Mouse (Mus musculus): ENCODE data around the gene Meis1. TPM values are rescaled to one million over a fixed set of nuclear protein-coding genes. Genes with fewer than 3 reads are reported as not detected.

The Meis1 gene
- total RNA-seq, 4 experiments from 2014 or later, result 2.2 to 3.0 (median 2.6) TPM

DNA sequence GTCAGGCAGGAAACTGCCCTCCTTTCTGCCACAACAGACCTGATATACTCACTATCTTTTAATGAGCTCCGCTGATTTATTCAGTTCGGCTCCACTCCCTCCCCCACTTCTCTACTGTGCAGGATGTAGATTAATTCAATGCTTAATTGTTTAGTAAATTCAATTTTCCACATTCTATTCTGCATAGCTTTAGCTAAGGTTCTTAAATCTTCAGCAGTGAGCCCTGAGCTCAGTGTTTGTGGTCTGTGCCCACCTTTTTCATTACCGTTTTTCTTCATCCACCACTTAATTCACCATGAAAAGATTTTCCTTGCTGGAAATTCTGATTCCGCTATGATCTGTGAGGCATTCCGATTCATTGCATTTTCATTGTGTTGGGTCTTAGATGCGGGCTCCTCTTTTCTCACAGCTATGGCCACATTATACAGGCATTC, 28.5 kb downstream of the Meis1 start:
- DNase-seq (ENCODE audit: low spot score in 2 of 2), result no peak

DNA sequence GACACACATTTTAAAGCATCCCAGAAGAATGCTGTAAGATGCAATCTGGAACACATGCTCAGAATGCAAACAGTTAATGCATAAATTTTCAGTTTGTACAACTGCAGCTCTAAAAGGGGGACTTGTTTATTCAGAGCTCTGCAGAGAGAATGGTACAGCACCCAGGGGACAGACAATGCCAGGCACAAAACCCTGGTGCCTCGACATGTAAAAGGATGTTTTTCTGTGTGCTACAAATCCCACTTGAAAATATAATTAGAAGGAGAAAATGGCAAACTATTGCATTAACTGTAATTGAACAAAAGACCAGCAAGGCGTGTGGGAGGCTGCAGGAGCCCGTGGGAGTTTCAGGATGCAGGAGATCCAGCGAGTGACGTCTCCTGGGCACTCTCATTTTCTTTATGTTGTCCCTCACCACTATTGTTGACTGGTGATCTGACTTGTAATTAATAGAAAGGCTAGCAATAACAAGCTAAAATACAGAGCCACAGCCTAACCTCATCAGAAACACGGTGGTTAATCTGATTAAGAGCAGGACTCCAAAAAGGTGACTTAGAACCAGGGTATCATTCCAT, 29.0 kb downstream of the Meis1 start:
- DNase-seq (ENCODE audit: low spot score in 2 of 2), result no peak

DNA sequence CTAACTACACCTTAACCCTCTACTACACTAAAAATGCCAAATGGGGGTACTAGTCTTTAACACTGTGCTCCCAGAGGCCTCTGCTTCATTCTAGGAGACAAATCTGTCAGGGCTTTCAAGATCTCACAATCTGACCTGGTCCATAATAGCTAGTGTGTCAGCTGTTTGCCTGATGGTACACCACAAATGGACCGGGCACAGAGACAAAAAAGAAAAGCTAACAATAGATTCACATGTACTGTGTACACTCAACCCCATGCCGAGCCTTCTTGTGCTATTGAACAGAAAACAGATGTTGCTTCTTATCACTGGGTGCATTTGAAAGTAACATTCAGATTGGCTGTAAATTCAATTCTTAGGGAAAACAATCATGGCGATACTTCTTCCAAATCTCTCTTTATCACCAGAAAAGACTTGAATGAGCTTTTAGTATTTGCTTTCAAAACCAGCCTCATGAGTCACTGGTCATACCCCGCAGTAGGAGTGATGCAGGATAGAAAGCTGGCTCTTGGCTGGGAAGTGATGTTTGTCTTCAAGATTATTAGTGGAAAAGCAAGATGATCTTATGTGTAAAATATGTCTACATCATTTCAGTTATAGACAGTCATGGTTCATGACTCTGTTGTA, 30.0 kb downstream of the Meis1 start:
- DNase-seq (ENCODE audit: low spot score in 2 of 2), result no peak

DNA sequence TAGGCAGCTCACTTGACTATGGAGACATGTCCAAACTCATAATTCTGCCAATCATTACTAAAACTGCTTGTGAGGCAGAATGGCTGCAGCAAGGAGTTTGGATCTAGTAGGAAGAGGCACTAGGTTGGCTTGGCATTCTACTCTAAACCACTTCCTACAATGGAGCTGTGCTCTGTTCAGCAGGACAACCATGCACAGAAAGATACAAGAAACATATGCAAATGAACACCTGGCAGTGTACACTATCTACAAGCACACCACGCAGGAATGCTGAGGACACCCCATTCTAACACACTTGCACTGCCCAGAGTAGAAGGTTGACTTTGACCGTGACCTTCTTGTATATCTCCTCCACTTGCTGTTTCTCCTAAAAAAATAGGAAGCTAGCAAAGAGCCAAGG, 35.0 kb downstream of the Meis1 start:
- DNase-seq (ENCODE audit: low spot score in 2 of 2), result no peak

DNA sequence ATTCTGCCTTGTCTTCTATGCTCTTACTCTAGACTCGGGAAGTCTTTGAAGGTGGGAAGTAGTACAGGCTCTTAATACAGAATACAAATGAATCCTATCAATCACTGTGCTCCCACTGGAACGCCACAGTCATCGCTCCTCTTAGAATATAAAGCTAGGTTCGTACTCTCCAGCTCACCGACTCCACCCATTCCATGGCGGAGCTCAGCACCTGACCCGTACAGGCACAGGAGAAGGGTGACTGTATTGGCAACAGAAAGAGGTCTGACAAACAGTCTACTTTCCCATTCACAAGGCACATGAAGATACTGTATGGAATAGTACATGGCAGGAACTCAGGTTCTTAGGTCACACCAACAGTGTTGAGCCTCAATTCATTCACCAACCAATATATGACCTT, 35.5 kb downstream of the Meis1 start:
- DNase-seq (ENCODE audit: low spot score in 2 of 2), result no peak

DNA sequence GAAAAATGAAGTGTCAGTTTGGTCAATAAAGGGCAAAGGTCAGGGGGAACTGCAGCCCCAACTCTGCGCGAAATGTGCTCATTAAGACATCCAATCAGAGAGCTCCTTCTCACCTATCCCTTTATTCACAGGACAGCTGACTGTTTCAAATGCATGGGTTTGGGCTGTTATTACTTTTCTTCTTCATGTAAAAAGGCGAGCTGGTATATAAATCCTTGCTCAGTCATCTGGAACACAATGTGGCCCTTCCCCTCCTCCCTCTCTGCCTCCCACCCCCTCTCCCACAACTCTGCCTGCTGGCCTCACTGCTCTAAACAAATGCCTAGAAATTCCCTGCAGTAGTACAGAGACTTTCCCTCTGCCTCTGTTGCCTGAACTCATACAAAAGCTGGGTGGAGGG, 36.5 kb downstream of the Meis1 start:
- no peak for DNase-seq (ENCODE audit: low spot score in 2 of 2)

DNA sequence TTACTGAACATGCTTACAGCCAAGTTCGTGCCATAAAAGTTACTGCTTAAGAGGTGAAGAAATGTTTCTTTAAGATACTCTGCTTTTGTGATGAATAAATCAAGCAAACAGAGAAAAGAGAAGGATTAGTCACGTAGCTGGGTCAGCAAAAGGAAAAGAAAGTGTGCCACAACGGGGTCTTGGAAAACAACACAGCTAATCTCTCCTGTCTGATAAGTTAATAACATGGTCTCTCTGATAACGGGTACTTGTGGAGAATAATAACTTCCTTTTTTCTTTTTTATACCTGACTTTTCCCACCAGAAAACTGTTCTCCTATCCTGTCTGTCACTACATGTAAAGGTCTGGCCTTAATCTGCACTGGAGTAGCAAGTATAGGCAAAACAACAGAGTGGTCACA, 37.4 kb downstream of the Meis1 start:
- no peak for DNase-seq (ENCODE audit: low spot score in 2 of 2)

DNA sequence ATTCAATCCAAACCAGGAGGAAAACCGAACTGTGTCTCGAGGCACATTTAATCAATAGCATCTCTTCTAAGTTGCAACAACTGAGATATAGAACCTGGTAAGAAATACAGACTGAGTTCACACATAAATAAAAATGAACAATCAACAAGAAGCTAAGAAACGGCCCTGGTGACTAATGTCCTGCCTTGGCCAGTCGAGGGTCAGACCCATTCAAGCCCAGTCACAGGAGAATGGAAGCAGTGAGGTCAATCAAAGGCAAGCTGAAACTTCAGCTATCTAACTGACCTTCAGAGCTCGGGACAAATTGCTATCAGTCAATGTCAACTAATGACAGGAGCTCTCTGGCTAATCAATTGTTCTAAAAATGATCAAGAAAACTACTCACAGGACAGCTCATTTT, 38.2 kb downstream of the Meis1 start:
- no peak for DNase-seq (ENCODE audit: low spot score in 2 of 2)

DNA sequence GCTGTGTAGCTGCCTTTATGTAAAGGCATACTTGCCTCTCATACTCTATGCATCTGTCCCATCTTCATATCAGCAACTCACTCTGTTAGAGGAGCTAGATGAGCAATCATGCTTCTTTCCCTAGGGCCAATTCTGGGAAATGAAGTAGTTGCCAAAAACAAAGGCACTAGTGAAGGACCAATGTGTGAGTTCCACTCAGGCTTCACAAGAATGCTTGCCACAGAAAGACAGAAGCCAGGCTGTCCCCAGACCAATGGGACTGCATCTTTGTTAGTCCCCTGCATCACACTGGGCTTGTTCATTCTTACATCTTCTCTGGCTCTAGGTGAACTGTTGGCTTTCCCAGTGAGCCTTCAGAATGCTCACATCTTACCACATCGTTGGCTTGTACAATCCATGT, 43.7 kb downstream of the Meis1 start:
- DNase-seq (ENCODE audit: low spot score in 2 of 2), result no peak

DNA sequence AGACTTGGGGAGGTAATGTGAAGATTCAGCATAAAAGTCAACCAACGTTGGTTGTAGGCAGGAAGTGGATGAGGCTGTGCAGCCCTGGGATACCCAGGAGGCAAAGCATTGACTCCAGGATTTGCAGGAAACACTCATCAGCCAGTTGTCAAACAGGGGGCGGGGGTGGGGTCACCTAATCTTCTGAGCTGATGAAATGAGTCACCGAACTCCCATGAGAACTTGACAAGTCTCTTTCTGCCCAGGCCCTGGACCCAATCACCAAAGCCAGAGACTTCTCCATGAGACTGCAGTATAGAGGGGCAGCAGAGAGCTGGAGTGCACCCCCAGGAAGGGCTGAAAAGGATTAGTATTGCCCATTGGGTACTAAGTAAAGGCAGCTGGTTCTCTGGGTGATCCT, 45.0 kb downstream of the Meis1 start:
- no peak for DNase-seq (ENCODE audit: low spot score in 2 of 2)

DNA sequence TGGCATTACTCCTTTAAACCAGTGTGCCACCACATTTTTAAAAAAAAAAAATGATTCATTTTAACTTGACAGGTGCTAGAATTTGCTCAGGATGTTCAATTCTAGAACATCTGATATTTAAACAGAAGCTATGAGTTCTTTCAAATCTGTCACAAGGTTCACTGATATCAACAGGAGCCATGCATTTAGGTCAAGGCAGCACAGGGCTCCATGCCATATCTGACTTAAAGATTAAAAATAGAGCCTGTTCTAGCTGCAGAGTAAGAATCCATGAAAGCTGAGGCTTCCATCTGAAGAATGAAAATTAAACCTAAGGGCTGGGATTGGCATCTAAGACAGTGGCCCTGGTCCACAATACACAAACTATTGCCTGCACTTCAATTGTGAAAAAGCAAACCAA, 45.8 kb downstream of the Meis1 start:
- no peak for DNase-seq (ENCODE audit: low spot score in 2 of 2)

DNA sequence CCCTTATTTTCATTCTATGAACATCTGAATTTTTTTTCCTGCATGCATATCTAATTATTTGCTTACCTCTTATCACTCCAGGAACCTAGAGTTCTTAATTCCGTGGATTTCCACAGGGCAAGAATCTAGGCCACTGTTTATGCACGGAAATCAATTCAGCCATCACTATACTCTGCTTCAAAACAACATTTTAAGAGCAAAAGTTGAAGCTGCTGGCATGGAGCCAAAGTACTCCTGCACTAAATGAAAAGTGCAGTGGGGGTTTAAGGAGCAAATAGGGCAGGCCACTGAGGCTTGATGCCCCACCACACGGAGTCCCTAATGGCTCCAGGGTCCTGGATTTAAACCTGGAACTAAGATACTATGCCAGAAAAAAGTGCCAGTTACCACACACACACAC, 47.2 kb downstream of the Meis1 start:
- no peak for DNase-seq (ENCODE audit: low spot score in 2 of 2)

DNA sequence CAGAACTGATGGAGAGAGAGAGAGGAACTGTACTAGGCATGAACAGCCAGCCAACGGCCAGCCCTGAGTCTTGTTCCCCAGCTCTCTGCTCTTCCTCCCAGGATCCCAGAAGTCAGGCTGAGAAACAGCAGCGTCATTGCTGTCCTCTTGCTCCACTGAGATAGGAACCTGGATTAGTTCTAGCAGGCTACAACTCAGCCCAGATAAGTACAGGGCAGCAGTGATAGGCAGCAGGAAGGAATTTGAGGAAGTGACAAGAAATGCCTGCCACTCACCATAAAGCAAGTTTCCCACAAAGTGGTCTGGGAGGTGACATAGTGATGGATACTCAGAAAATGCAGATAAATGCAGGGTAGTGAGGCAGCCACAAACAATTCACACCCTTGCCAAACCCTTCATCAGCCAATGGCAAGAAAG, 48.9 kb downstream of the Meis1 start:
- DNase-seq (ENCODE audit: low spot score in 2 of 2), result no peak

DNA sequence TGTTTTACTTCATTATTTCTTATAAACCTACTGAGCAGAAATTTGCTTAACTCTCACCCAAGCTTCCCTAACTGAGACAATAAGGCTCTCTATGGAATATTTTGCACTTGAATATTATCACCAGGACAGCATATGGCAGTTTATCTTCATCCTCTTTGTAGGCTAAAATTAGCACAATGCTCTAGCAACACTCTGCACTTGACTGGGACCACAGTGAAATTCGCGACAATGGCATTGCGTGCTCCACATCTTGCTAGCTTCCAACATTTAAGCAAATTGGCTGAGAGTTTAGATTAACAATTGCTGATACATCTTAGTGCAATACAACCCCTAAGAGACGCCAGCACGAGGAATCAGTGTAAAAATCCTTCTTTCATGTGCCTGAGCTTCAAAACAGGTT, 54.4 kb downstream of the Meis1 start:
- DNase-seq (ENCODE audit: low spot score in 2 of 2), result no peak

DNA sequence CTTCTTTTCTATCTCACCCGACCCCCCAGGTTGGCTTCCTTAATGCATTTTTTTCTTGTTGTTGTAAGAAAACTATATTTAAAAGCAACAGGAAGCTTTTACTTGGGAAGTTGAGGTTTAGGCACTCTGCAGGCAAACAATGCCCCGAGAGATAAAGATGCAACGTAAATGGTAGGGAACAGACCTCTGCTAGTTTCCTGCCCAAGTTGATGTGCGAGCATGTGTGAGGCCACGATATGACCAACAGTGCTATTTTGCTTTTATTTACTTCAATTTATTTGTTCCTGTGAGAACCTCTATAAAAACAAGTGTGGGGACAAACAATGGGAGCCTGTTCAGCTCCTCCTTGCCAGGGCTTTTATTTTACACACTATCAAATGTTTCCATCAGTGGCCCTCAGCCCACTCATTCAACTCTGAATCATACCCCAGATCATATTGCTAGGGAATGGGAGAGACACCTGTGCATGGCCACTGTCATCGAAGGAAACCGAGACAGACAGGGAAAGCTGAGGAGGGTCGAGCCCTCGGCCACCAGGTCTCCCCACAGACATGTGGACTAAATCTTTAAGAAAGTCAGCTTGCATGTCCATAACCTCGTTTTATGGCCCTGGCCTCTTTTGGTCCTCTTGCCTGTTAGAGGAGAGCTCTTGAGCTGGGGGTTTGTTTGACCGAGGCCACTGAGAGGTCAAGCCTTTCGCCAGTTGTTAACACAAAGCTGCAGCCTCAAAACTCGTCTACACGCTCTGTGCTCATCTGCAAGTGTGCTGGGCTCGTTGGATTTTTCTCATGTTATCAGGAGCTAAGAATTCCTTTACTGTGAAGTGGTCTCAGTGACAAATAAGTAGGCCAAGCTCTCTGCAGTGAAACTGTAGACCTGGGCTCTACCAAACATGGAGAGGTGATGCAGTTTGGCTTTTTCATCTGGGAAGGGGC, 55.3 kb downstream of the Meis1 start:
- no peak for DNase-seq (ENCODE audit: low spot score in 2 of 2)

DNA sequence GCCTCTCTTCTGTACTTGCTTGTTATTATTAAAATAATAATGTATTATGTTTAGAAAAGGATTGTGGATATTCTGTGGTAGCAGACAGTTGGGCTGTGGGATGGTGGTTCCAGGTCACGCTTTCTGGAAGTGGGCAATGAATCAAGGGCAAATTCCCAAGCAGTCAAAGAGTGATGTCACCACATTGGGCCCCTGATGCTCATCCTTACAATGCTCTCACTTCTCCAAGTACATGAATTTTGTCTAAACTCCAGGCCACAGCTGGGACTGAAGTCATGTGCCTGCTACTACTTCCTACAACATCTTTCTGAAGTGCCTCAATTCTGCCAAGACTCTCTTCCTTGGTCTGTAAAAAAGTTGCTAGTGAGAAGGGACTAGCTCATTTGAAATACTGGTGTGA, 59.3 kb downstream of the Meis1 start:
- DNase-seq (ENCODE audit: low spot score in 2 of 2), result no peak

DNA sequence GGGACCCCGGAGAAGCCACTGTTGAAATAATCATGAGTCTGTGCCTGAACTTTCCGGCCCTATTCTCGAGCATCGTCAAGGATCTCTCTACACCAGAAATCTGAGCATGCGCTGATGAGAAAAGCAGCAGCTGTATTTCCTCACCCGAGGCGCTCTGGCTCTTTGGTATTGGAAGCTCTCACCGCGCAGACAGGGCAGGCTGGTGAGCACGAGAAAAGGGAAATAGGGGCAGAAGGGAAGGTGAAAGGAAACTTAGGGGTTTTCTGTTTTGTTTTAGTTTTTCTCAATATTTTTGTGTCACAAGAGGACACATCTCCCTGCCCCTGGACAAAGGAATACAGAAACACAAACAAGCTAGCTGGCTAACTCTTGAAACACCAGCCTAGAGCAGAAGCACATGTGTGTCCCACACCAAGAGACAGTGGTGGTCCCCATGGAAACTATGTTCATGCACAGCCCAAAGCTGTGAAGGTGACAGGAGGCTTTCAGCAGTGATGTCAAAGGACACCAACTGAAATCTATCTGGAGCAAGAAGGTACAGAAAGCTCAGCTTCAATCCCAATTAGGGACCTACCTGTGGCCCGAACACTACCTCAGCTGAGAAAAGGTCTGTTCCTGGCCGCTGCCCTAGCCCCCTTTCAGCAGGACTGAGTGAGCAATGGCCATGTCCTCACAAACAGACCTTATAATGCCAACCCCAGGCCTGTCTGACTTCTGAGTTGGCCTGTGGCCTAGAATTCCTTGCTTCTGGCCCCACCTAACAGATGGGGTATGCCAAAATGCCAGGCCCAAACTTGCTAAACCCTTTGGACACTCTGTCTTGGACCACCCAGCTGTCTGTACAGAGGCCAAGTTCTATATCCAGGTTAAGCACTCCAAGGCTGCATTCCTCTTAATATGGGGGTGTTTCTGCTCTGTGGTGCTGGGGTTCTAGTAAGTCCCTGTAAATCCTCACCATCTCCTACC, 60.7 kb downstream of the Meis1 start:
- DNase-seq (ENCODE audit: low spot score in 2 of 2), result no peak

DNA sequence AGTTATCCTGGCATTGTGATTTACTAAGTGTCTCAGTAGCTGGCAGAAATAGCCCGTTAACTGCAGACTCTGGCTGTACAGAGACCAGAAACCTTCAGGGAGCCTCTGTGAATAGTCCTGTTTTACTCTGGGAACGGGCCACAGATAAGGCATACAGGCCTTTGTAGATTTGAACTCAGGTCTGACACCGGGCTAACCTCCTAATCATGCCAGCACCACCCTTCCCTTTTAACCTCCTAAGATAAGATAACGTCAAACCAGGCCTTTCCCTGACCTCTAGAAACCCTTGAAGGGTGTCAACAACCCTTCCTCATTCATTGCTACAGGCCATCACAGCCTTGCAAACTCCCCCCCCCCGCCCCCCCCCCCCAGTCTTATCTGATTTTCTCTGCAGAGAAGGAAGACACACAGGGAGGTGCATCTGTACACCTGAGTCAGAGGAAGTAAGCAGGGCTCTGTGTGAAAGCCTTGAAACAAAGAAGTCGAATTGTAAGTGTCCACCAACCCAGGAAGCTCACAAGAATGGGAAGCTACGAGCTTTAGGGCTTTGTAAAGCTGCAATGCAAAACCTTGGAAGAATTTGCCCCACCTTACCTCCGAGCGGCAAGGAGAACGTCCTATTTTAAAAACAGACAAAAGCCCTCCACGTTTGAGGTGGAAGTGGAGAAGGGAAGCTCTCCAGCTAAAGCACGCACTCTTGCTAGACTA, 61.5 kb downstream of the Meis1 start:
- DNase-seq (ENCODE audit: low spot score in 2 of 2), result no peak

DNA sequence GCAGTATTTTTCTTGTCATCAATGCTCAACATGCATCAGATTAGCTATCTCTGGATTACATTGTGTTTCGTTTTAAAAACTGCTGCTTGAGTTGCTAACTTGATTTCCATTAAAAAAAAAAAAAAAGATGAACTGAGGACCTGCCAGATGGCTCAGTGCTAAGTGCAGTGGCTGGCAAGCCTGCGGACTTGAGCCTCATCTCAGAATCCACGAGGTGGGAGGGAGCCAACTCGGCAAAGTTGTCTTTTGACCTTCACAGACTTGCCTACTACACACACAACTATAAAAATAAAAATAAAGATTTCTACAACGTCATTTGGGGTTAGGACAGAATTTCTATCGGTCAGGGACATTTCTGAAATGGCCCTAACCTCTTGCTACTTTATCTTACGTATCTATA, 62.8 kb downstream of the Meis1 start:
- no peak for DNase-seq (ENCODE audit: low spot score in 2 of 2)

DNA sequence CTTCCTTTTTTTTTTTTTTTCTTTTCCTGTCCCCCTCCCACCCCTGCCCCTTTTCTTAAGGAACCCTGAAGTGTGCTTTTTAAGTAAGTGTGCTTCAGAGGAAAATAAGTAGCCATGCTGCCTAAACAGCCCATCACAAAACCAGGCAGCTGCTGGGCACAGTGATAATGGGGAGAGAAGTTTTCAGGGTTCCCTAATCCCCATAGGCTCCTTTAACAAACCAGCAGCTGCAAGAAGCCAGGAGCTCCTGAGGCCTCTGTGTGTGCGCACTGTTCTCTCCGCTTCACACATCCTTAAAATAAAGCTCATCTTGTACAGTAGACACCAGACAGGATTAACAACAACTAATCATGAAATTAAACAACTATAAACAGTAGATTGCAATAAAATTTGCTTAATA, 63.9 kb downstream of the Meis1 start:
- DNase-seq (ENCODE audit: low spot score in 2 of 2), result no peak

DNA sequence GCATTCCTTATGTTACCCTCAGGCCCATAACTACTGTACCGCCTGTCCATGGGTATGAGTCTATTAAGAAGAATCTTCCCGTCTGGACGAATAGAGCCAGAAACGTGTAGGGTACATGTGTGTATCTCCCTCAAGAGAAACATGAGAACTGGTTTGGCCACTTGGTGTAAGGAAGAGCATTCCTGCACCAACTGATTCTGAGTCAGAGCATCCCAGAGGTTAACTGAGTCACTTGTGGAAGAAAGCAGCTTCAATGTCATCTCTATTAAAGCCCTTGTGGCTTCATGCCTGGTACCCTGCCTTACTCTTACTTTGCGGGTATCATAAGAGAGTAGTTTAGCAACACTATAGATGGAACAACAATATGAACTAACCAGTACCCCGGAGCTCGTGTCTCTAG, 64.9 kb downstream of the Meis1 start:
- DNase-seq (ENCODE audit: low spot score in 2 of 2), result no peak

All from layer of hippocampus, adult 8-10 months (tissue).